Mouse (Mus musculus) limb, embryonic 12.5 days (tissue): ENCODE data around the gene Gcdh. TPM values are rescaled to one million over a fixed set of nuclear protein-coding genes. Genes with fewer than 3 reads are reported as not detected.
A peak's percentile ranks its signal among the peaks of the same experiment; 100 is the strongest.

Experiments
- microRNA-seq: library from miRNA; unstranded; fragments of <30 nt; microRNA quantifications from one replicate; pipeline ENCODE4, GENCODE M21; 2017
- polyA plus RNA-seq: library from polyadenylated mRNA; unstranded; fragments of >200 nt; fragmentation: Nextera tagmentation; extraction: Ambion mirVana; gene quantifications from 2 replicates; pipeline ENCODE4 v1.2.1, GENCODE M21; 2016

Gcdh gene
- polyA plus RNA-seq, 1 experiment from 2014 or later = 42.8 TPM

Small RNA genes lying within 50 kb of the gene (microRNA-seq; reads per million reads assigned to microRNA genes)
- gene Gm24197 (not detected), gene Mir7069 (2.8 reads per million, percentile 7 among the genes with 10 or more reads in this experiment)

Other genes with a start within 250 kb of the Gcdh start
- 134 and 144 TPM in 2 replicates for gene Ier2, start 231.1 kb downstream of the Gcdh start, polyA plus RNA-seq
- gene Trmt1, start 207.6 kb downstream of the Gcdh start, polyA plus RNA-seq = 63.4 and 66.9 TPM in 2 replicates
- 16.9 and 21.4 TPM in 2 replicates for gene Nacc1, start 206.1 kb downstream of the Gcdh start, polyA plus RNA-seq
- gene Lyl1, start 192.5 kb downstream of the Gcdh start, polyA plus RNA-seq = 3.7 and 4.7 TPM in 2 replicates
- 9.7 and 11.8 TPM in 2 replicates for gene G430095P16Rik, start 170.9 kb downstream of the Gcdh start, polyA plus RNA-seq
- 14.5 and 18.1 TPM in 2 replicates for gene Nfix, start 93.6 kb downstream of the Gcdh start, polyA plus RNA-seq
- gene Dand5, start 71.1 kb downstream of the Gcdh start, polyA plus RNA-seq = 4.1 and 5.1 TPM in 2 replicates
- 46.5 and 48.6 TPM in 2 replicates for gene Gadd45gip1, start 62.4 kb downstream of the Gcdh start, polyA plus RNA-seq
- gene Rad23a, start 53.3 kb downstream of the Gcdh start, polyA plus RNA-seq = 104 and 109 TPM in 2 replicates
- gene Calr, start 47.0 kb downstream of the Gcdh start, polyA plus RNA-seq = 764 and 842 TPM in 2 replicates
- gene Farsa, start 36.9 kb downstream of the Gcdh start, polyA plus RNA-seq = 109 and 114 TPM in 2 replicates
- 86.5 and 88.8 TPM in 2 replicates for gene Syce2, start 21.8 kb downstream of the Gcdh start, polyA plus RNA-seq
- 4.3 and 5.1 TPM in 2 replicates for gene Klf1, start 8.0 kb upstream of the Gcdh start, polyA plus RNA-seq
- 12.8 and 14.0 TPM in 2 replicates for gene Dnase2a, start 14.6 kb upstream of the Gcdh start, polyA plus RNA-seq
- gene Mast1, start 43.4 kb upstream of the Gcdh start, polyA plus RNA-seq = 0.33 and 0.60 TPM in 2 replicates
- gene Rtbdn, start 53.1 kb upstream of the Gcdh start, polyA plus RNA-seq = 0.34 and 0.58 TPM in 2 replicates
- gene Gm49661, start 75.5 kb upstream of the Gcdh start, polyA plus RNA-seq = not detected in 2 replicates
- 1,079 and 1,120 TPM in 2 replicates for gene Prdx2, start 75.7 kb upstream of the Gcdh start, polyA plus RNA-seq
- 105 and 122 TPM in 2 replicates for gene Rnaseh2a, start 75.8 kb upstream of the Gcdh start, polyA plus RNA-seq
- gene Junb, start 84.8 kb upstream of the Gcdh start, polyA plus RNA-seq = 7.6 and 10.5 TPM in 2 replicates
- 19.3 and 19.7 TPM in 2 replicates for gene Hook2, start 96.7 kb upstream of the Gcdh start, polyA plus RNA-seq
- gene Best2, start 120.6 kb upstream of the Gcdh start, polyA plus RNA-seq = not detected in 2 replicates
- gene Asna1, start 131.4 kb upstream of the Gcdh start, polyA plus RNA-seq = 134 TPM in 2 replicates
- 177 and 182 TPM in 2 replicates for gene Trir, start 132.9 kb upstream of the Gcdh start, polyA plus RNA-seq
- 30.5 and 31.7 TPM in 2 replicates for gene Tnpo2, start 143.0 kb upstream of the Gcdh start, polyA plus RNA-seq
- gene Fbxw9, start 166.1 kb upstream of the Gcdh start, polyA plus RNA-seq = 27.4 and 29.9 TPM in 2 replicates
- 1.1 TPM in 1 of 2 replicates, not detected in the other for gene Gm5741, start 174.1 kb upstream of the Gcdh start, polyA plus RNA-seq
- gene Dhps, start 177.8 kb upstream of the Gcdh start, polyA plus RNA-seq = 71.5 and 72.3 TPM in 2 replicates
- 121 and 123 TPM in 2 replicates for gene Wdr83os, start 186.8 kb upstream of the Gcdh start, polyA plus RNA-seq
- gene Wdr83, start 187.4 kb upstream of the Gcdh start, polyA plus RNA-seq = 49.9 and 52.2 TPM in 2 replicates
- 24.2 and 28.4 TPM in 2 replicates for gene Man2b1, start 189.3 kb upstream of the Gcdh start, polyA plus RNA-seq
- gene Zfp791, start 229.2 kb upstream of the Gcdh start, polyA plus RNA-seq = 2.9 and 3.0 TPM in 2 replicates